Mouse (Mus musculus) ovary, postnatal 36 days (tissue): ENCODE measurements around the gene Syn3.
A peak's percentile ranks its signal among the peaks of the same experiment; 100 is the strongest.

ENCODE experiments used
- DNase-seq: peaks from one replicate; pipeline ENCODE4 v3.0.0; 2022; ENCODE audit warnings: low spot score, mixed read lengths

Gene Syn3

GRCm38 (mm10) chr10:86368811-86369210, 129.9 kb downstream of the Syn3 start:
- DNase-seq: no peak

- no peak for DNase-seq
Observed at GRCm38 (mm10) chr10:86367346-86367745, 131.3 kb downstream of the Syn3 start.

- DNase-seq: peak; percentile 38
Observed at GRCm38 (mm10) chr10:86365632-86366092, 133.0 kb downstream of the Syn3 start.

- no peak for DNase-seq
Observed at GRCm38 (mm10) chr10:86363669-86364309, 134.9 kb downstream of the Syn3 start.

GRCm38 (mm10) chr10:86359699-86360098, 139.0 kb downstream of the Syn3 start:
- DNase-seq: no peak

GRCm38 (mm10) chr10:86359208-86359607, 139.5 kb downstream of the Syn3 start:
- DNase-seq: no peak

- DNase-seq: no peak
Observed at GRCm38 (mm10) chr10:86358307-86358975, 140.3 kb downstream of the Syn3 start.

GRCm38 (mm10) chr10:86356819-86357563, 141.7 kb downstream of the Syn3 start:
- DNase-seq: no peak

GRCm38 (mm10) chr10:86352521-86352920, 146.2 kb downstream of the Syn3 start:
- no peak for DNase-seq

- DNase-seq: no peak
Observed at GRCm38 (mm10) chr10:86351287-86351686, 147.4 kb downstream of the Syn3 start.

- DNase-seq: no peak
Observed at GRCm38 (mm10) chr10:86346235-86346840, 152.4 kb downstream of the Syn3 start.

GRCm38 (mm10) chr10:86345645-86346044, 153.1 kb downstream of the Syn3 start:
- DNase-seq: no peak

- DNase-seq: no peak
Observed at GRCm38 (mm10) chr10:86344654-86345053, 154.0 kb downstream of the Syn3 start.

- DNase-seq: no peak
Observed at GRCm38 (mm10) chr10:86343931-86344330, 154.8 kb downstream of the Syn3 start.

- no peak for DNase-seq
Observed at GRCm38 (mm10) chr10:86343362-86343761, 155.3 kb downstream of the Syn3 start.

GRCm38 (mm10) chr10:86342713-86343112, 156.0 kb downstream of the Syn3 start:
- no peak for DNase-seq

- no peak for DNase-seq
Observed at GRCm38 (mm10) chr10:86342151-86342550, 156.5 kb downstream of the Syn3 start.

- DNase-seq: peak; percentile 31
Observed at GRCm38 (mm10) chr10:86341589-86341988, 157.1 kb downstream of the Syn3 start.

GRCm38 (mm10) chr10:86340991-86341527, 157.6 kb downstream of the Syn3 start:
- no peak for DNase-seq

GRCm38 (mm10) chr10:86340421-86340820, 158.3 kb downstream of the Syn3 start:
- DNase-seq: no peak

- peak; percentile 79 for DNase-seq
Observed at GRCm38 (mm10) chr10:86339649-86340379, 158.9 kb downstream of the Syn3 start.
